Mouse (Mus musculus): ENCODE measurements around the gene Kank2. TPM values are rescaled to one million over a fixed set of nuclear protein-coding genes. Genes with fewer than 3 reads are reported as not detected.
A peak's percentile ranks its signal among the peaks of the same experiment; 100 is the strongest.

The Kank2 gene
- polyA plus RNA-seq, 1 experiment from 2014 or later: 16.0 TPM

DNA sequence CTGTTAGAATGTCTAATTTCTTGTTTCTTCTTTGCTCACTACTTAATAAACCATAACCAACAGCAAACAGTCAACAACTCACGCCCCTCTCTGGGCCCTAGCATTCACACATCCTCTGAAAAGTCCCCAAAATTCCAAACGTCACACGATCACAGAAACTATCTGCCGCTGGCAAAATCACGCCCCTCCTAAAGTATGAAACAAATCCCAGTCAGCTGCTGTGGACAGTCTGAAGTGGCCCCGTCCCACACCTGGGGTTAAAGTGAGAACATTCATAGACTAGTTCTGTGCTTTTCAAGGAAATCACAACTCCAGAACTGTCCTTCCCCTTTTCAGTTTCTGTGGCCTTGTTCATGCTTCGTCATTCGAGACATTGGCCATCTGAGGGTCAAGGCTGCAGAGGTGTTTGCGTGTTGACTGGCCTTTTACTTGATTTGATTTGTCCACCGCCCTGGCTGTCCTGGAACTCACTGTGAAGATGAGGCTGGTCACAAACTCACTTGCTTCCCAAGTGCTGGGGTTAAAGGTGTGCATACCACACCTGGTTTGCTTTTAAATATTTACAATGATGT lies 70.2 kb downstream of the Kank2 start:
- Histone ChIP-seq H3K27me3 (replicated peaks) (no peaks in the 10 kb centered on the region), H3K9ac (no peak overlapping the region), H3K4me3 (no peak overlapping the region), H3K4me1 (peaks cover 40% of the 10 kb centered on the region), H3K4me2 (no peak overlapping the region), H3K27ac (replicated peaks) (no peak overlapping the region), H3K9me3 (no peaks in the 10 kb centered on the region), H3K36me3 (peaks cover 32% of the 10 kb centered on the region)
- 79% methylated on average over 10 of the region's 10 CpGs for WGBS
- ATAC-seq (ENCODE audit: extremely low read depth, insufficient number of reproducible peaks, low FRiP score, low TSS enrichment): no peak

DNA sequence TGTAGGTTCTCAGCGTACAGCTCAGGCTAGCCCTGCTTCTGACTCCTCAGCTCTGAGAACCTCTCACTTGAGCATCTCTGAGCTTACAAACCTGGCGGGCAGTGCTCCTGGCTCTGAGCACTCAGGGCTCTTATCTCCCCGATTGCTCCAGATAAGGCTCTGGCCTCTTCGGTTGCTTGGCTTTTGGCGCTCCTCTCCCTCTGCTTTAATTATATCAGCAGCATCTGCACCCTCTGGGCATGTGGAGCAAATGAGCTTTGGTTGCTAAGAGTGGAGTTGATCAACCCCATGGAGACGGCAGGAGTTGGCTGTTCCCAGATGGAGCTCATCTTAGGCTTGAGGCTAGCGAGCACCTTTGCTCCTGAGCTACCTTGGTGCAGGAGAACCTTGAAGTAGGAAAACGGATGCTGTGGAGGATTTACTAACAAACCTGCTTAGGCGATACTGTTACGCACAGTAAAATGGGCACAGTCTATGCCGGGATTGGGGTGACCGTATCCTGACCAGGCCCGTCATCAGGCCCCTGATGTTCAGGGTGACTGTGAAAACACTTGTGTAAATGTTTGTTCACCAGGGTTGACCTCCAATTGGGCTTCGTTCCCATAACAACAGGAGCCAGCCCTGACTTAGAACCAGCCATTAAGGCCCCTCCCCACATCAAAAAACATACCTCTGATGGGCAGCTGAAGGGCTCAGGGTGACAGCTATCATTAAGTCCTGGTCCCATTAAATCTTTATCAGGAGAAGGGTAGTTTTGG lies 72.1 kb downstream of the Kank2 start:
- WGBS: 66% methylated on average over 14 of the region's 14 CpGs
- no peaks in the 10 kb centered on the region for H3K9me3 ChIP-seq
- no peaks in the 10 kb centered on the region for H3K27me3 ChIP-seq (replicated peaks)
- 0 out of 2 replicates have a peak overlapping the region, but pooled peaks have one; percentile 12 for H3K27ac ChIP-seq (replicated peaks)
- peak overlapping the region; percentile 81 for H3K4me3 ChIP-seq
- peak overlapping the region; percentile 89 for H3K4me2 ChIP-seq
- no peak for ATAC-seq (ENCODE audit: extremely low read depth, insufficient number of reproducible peaks, low FRiP score, low TSS enrichment)
- peaks cover 13% of the 10 kb centered on the region for H3K36me3 ChIP-seq
- H3K4me1 ChIP-seq: peaks cover 52% of the 10 kb centered on the region
- H3K9ac ChIP-seq: peak overlapping the region; percentile 80

DNA sequence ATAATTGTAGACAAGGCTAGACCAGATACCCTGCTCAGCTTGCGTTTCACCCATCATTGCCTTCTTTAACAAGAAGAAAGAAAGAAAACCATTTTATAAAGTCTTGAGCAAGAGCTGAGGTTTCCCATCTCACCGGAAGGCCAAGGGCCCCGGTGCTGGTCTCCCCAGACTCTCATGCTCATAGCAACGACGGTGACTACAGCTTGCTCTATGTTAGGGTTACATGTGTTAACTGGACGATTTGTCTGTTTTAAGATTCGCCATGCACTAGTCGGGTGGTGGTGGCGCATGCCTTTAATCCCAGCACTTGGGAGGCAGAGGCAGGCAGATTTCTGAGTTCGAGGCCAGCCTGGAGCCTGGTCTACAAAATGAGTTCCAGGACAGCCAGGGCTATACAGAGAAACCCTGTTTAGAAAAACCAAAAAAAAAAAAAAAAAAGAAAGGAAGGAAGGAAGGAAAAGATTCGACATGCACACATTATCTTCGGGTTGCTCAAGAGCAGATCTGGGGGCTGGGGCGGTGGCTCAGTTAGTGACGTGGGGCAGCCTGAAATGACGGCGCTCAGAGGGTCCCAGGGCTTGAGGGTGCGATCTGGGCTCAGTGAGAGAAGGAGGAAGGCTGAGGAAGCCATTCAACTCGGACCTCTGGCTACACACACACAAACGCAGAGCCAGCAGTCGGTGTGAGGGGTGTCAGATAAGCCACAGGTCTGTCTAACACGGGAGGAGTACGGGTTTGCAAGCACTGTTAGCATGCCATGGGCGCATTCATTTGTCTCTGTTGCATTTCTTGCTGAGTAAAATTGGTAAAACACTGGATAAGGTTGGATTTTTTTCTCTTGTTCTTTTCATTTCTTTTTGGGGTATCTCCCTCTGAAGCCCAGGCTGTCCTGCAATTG lies 73.1 kb downstream of the Kank2 start:
- Histone ChIP-seq H3K36me3 (peaks cover 6% of the 10 kb centered on the region), H3K4me3 (peak overlapping the region; percentile 81), H3K4me2 (peak overlapping the region; percentile 89), H3K9ac (peak overlapping the region; percentile 80), H3K27me3 (replicated peaks) (no peaks in the 10 kb centered on the region), H3K27ac (replicated peaks) (0 out of 2 replicates have a peak overlapping the region, but pooled peaks have one; percentile 12), H3K4me1 (peaks cover 58% of the 10 kb centered on the region), H3K9me3 (no peaks in the 10 kb centered on the region)
- 48% methylated on average over 23 of the region's 23 CpGs for WGBS
- ATAC-seq (ENCODE audit: extremely low read depth, insufficient number of reproducible peaks, low FRiP score, low TSS enrichment): no peak

DNA sequence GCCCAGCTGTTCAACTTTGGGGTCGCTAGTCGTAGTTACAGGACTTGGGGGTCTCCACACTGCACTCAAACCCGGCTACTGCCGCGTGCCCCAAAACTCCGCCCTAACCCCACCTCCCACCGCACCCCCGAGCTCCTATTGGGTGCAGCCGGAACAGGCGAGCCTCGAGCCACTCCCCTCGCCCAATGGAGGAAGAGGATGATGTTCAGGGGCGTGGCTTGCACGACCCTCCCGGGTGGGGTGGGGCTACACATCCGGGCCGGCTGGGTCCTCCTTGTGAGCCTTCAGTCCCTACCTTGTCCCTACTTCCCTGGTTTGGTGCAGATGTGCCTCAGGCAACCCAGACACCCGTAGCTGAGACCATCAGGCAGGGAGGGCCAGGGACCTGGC lies 74.4 kb downstream of the Kank2 start:
- Histone ChIP-seq H3K27ac (replicated peaks) (peak overlapping the region; percentile 96), H3K4me3 (peak overlapping the region; percentile 81), H3K9me3 (no peaks in the 10 kb centered on the region), H3K36me3 (peaks cover 6% of the 10 kb centered on the region), H3K4me1 (peaks cover 52% of the 10 kb centered on the region), H3K9ac (peak overlapping the region; percentile 86), H3K27me3 (replicated peaks) (no peaks in the 10 kb centered on the region), H3K4me2 (peak overlapping the region; percentile 89)
- ATAC-seq (ENCODE audit: extremely low read depth, insufficient number of reproducible peaks, low FRiP score, low TSS enrichment): peak; percentile 91
- 1% methylated on average over 18 of the region's 18 CpGs for WGBS

DNA sequence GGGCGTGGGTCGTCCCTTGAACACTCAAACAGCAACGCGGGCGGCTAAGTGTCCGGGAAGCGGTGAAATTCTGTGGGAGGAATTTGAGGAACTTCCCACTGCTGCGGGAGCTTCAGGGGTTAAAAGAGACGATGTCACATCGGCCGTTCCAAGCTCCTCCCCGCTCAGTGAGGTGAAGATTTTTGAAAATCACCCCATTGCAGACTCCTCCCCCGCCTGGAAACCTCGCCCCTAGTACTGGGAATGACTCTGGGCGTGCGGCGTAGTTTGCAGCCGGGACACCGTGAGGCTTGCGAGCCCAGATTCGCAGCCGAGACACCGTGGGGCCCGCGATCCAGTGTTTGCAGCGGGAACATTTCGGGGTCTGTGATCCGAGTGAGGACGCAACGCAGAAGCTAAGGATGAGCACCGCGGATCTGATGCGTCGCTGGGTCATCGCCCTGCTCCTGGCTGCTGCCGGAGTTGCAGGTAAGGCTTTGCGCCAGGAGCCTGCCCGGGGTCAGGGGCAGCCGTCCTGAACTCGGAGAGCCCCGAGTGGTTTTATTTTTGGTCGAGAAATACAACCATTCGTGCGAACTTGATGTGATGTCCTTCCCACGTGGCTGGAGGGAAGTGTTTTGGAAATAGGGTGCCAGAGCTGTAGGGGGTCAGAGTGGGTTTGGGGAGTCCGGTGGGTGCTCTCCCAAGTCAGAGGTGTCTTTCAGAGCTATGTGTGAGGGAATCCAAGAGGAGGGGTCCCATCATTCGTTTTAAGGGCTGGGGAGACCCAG lies 75.0 kb downstream of the Kank2 start, which contains the start of gene Ldlr:
Gene Ldlr, plus strand, starts transcription at position 107 of the 770 bp plus-strand sequence.
- peak within 1 kb of the TSS; percentile 89 for H3K4me2 ChIP-seq
- peaks cover 47% of the 10 kb centered on the region for H3K4me1 ChIP-seq
- peak within 1 kb of the TSS; percentile 96 for H3K27ac ChIP-seq (replicated peaks)
- H3K9me3 ChIP-seq: no peaks in the 10 kb centered on the region
- no peaks in the 10 kb centered on the region for H3K27me3 ChIP-seq (replicated peaks)
- ATAC-seq (ENCODE audit: extremely low read depth, insufficient number of reproducible peaks, low FRiP score, low TSS enrichment): peak; percentile 58; the same call in 1 of the 2 replicates
- H3K4me3 ChIP-seq: peak within 1 kb of the TSS; percentile 81
- peak within 1 kb of the TSS; percentile 86 for H3K9ac ChIP-seq
- H3K36me3 ChIP-seq: peaks cover 6% of the 10 kb centered on the region
- under 1% methylated on average over 47 of the region's 47 CpGs for WGBS

DNA sequence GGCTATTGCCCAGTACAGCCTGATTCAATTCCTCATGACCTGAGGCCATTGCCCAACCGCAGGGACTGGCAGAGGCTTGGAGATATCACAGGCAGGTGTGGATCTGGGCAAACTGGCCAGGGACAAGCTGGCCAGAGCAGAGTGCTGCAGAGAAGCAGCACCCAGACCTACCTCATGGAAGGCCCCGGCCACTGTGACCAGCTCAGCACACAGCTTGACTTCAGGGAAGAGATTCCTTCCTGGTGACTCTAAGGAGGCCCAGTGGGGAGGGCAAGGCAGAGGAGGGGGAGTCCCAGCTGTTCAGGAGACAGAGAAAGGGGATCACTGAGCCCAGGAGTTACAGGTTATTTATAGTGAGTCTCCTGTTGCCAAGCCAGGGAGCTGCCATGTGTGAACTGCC lies 77.5 kb downstream of the Kank2 start:
- Histone ChIP-seq H3K9ac (0 out of 2 replicates have a peak overlapping the region, but pooled peaks have one; percentile 17), H3K27ac (replicated peaks) (peak overlapping the region; percentile 60), H3K4me2 (no peak overlapping the region), H3K9me3 (no peaks in the 10 kb centered on the region), H3K4me1 (peaks cover 34% of the 10 kb centered on the region), H3K4me3 (no peak overlapping the region), H3K27me3 (replicated peaks) (no peaks in the 10 kb centered on the region), H3K36me3 (no peaks in the 10 kb centered on the region)
- ATAC-seq (ENCODE audit: extremely low read depth, insufficient number of reproducible peaks, low FRiP score, low TSS enrichment): no peak
- WGBS: 44% methylated on average over 2 of the region's 2 CpGs

DNA sequence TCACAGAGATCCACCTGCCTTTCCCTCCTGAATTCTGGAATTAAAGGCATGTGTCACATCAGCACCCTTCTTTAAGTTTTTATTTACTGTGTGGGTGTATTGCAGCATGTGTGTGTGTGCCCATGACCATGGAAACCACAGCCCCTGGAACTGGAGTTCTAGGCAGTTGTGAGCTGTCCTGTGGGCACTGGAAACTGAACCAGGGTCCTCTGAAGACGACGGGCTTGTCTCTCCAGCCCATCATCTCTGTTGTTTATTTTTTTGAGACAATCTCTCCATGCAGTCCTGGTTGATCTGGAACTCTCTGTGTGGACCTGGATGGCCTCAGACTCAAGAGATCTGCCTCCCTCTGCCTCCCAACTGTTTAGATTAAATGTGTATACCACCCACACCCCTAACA lies 81.5 kb downstream of the Kank2 start:
- Histone ChIP-seq H3K9me3 (no peaks in the 10 kb centered on the region), H3K27me3 (replicated peaks) (no peaks in the 10 kb centered on the region), H3K27ac (replicated peaks) (no peak overlapping the region), H3K9ac (no peak overlapping the region), H3K36me3 (peaks cover 2% of the 10 kb centered on the region; the same call in 1 of the 2 replicates), H3K4me2 (no peak overlapping the region), H3K4me1 (peaks cover 19% of the 10 kb centered on the region), H3K4me3 (no peak overlapping the region)
- 61% methylated on average over 2 of the region's 2 CpGs for WGBS
- no peak for ATAC-seq (ENCODE audit: extremely low read depth, insufficient number of reproducible peaks, low FRiP score, low TSS enrichment)

Small RNA genes lying within 50 kb of the gene (microRNA-seq; reads per million reads assigned to microRNA genes)
- 14.5 reads per million, percentile 30 among the genes with 10 or more reads in this experiment for gene Mir7083

Other genes with a start within 250 kb of the Kank2 start
- 23.1 and 25.2 TPM in 2 replicates for gene Timm29, start 206.0 kb downstream of the Kank2 start, polyA plus RNA-seq (2015; fragmentation: Nextera tagmentation; extraction: Ambion mirVana)
- gene Yipf2, start 205.9 kb downstream of the Kank2 start, polyA plus RNA-seq (2015; fragmentation: Nextera tagmentation; extraction: Ambion mirVana): 15.2 and 16.6 TPM in 2 replicates
- gene Smarca4, start 182.6 kb downstream of the Kank2 start, polyA plus RNA-seq (2015; fragmentation: Nextera tagmentation; extraction: Ambion mirVana): 56.1 and 57.9 TPM in 2 replicates
- 18.9 and 20.4 TPM in 2 replicates for gene Ldlr, start 75.3 kb downstream of the Kank2 start, polyA plus RNA-seq (2015; fragmentation: Nextera tagmentation; extraction: Ambion mirVana)
- gene Spc24, start 38.4 kb downstream of the Kank2 start, polyA plus RNA-seq (2015; fragmentation: Nextera tagmentation; extraction: Ambion mirVana): 84.8 and 96.7 TPM in 2 replicates
- gene Angptl8, start 36.8 kb upstream of the Kank2 start, polyA plus RNA-seq (2015; fragmentation: Nextera tagmentation; extraction: Ambion mirVana): 1.6 and 2.3 TPM in 2 replicates
- gene Dock6, start 53.9 kb upstream of the Kank2 start, polyA plus RNA-seq (2015; fragmentation: Nextera tagmentation; extraction: Ambion mirVana): 48.4 and 50.3 TPM in 2 replicates
- gene Rab3d, start 119.4 kb upstream of the Kank2 start, polyA plus RNA-seq (2015; fragmentation: Nextera tagmentation; extraction: Ambion mirVana): 8.5 and 9.2 TPM in 2 replicates
- gene Ccdc159, start 128.7 kb upstream of the Kank2 start, polyA plus RNA-seq (2015; fragmentation: Nextera tagmentation; extraction: Ambion mirVana): 2.6 and 3.2 TPM in 2 replicates
- 41.5 and 47.8 TPM in 2 replicates for gene Tmem205, start 128.8 kb upstream of the Kank2 start, polyA plus RNA-seq (2015; fragmentation: Nextera tagmentation; extraction: Ambion mirVana)
- 5.1 and 5.2 TPM in 2 replicates for gene Plppr2, start 138.3 kb upstream of the Kank2 start, polyA plus RNA-seq (2015; fragmentation: Nextera tagmentation; extraction: Ambion mirVana)
- gene Swsap1, start 157.0 kb upstream of the Kank2 start, polyA plus RNA-seq (2015; fragmentation: Nextera tagmentation; extraction: Ambion mirVana): 5.1 and 5.7 TPM in 2 replicates
- 7.3 and 8.5 TPM in 2 replicates for gene Epor, start 164.8 kb upstream of the Kank2 start, polyA plus RNA-seq (2015; fragmentation: Nextera tagmentation; extraction: Ambion mirVana)
- 0.68 and 0.71 TPM in 2 replicates for gene Rgl3, start 190.7 kb upstream of the Kank2 start, polyA plus RNA-seq (2015; fragmentation: Nextera tagmentation; extraction: Ambion mirVana)
- gene Ccdc151, start 203.9 kb upstream of the Kank2 start, polyA plus RNA-seq (2015; fragmentation: Nextera tagmentation; extraction: Ambion mirVana): 0.22 and 0.36 TPM in 2 replicates
- gene Prkcsh, start 204.1 kb upstream of the Kank2 start, polyA plus RNA-seq (2015; fragmentation: Nextera tagmentation; extraction: Ambion mirVana): 76.9 and 80.6 TPM in 2 replicates